Mouse (Mus musculus) bone marrow macrophage, adult 2 months (primary cell): Measurements from ENCODE around the gene Papolb. TPM values are rescaled to one million over a fixed set of nuclear protein-coding genes. Genes with fewer than 3 reads are reported as not detected.

Source experiments
- H3K27ac ChIP-seq: 2 replicates; pipeline ENCODE4 v1.5.1; 2012; ENCODE audit warnings: low read depth, low read length; ENCODE audit not compliant: insufficient read depth
- H3K4me1 ChIP-seq: 2 replicates; pipeline ENCODE4 v1.6.1; 2012; ENCODE audit warnings: low read length; ENCODE audit not compliant: control insufficient read depth, insufficient read depth
- H3K4me3 ChIP-seq: 2 replicates; pipeline ENCODE4 v1.5.1; 2012; ENCODE audit warnings: mild to moderate bottlenecking, low read length, moderate library complexity; ENCODE audit not compliant: insufficient read depth
- CTCF ChIP-seq: IDR thresholded peaks from 2 replicates; pipeline ENCODE4 v1.5.1; 2012; ENCODE audit warnings: low read depth, mild to moderate bottlenecking, low read length, moderate library complexity
- POLR2A ChIP-seq: IDR thresholded peaks from 2 replicates; pipeline ENCODE4 v1.6.1; 2012; ENCODE audit warnings: mild to moderate bottlenecking, low read depth, low read length, borderline replicate concordance
- polyA plus RNA-seq: library from polyadenylated mRNA; stranded (reverse); fragments of >200 nt; gene quantifications from 2 replicates; pipeline ENCODE4 v1.2.4, GENCODE M21; 2012; ENCODE audit not compliant: missing spikeins, insufficient read depth, insufficient read length

Papolb gene
- polyA plus RNA-seq, 1 experiment, result not detected

- TF ChIP-seq POLR2A (no peak), CTCF (no peak)
- H3K4me3 ChIP-seq, result no peak overlapping the region
- H3K27ac ChIP-seq, result no peak overlapping the region
- H3K4me1 ChIP-seq, result peaks cover 19% of the 10 kb centered on the region
Measured at GRCm38 (mm10) chr5:142477866-142478615, 51.8 kb downstream of the Papolb start.

- H3K4me1 ChIP-seq, result peaks cover 19% of the 10 kb centered on the region
- H3K4me3 ChIP-seq, result no peak overlapping the region
- TF ChIP-seq CTCF, result no peak
- TF ChIP-seq POLR2A, result no peak
- no peak overlapping the region for H3K27ac ChIP-seq
Measured at GRCm38 (mm10) chr5:142477346-142477745, 52.5 kb downstream of the Papolb start.

Other genes starting within 250 kb of the Papolb start
- gene Foxk1, start 128.6 kb downstream of the Papolb start, polyA plus RNA-seq, result 16.2 and 18.2 TPM in 2 replicates
- gene Ap5z1, start 66.1 kb downstream of the Papolb start, polyA plus RNA-seq, result 28.9 and 29.1 TPM in 2 replicates
- not detected in 2 replicates for gene Radil, start 21.0 kb upstream of the Papolb start, polyA plus RNA-seq
- gene Mmd2, start 78.7 kb upstream of the Papolb start, polyA plus RNA-seq, result not detected in 2 replicates
- 29.9 and 31.6 TPM in 2 replicates for gene Wipi2, start 97.6 kb upstream of the Papolb start, polyA plus RNA-seq
- not detected in 2 replicates for gene Slc29a4, start 162.4 kb upstream of the Papolb start, polyA plus RNA-seq